Mouse (Mus musculus) CH12F3 (cell line): Measurements from ENCODE around the gene Gm4559.
"Not testable (repeated sequence)": the region's sequence is repeated elsewhere in the genome, so short reads cannot be mapped to it uniquely, and the experiment has no call there.

Experiments used
- in situ Hi-C: fragments of 300-500 bp; cut with MboI; formaldehyde crosslinking; loops from 2 replicates; pipeline ENCODE4 v1.14.3; 2020; ENCODE audit warnings: low sequenced_read_pairs

Gene Gm4559

GRCm38 (mm10) chr7:142279291-142279690 lies 5.1 kb upstream of the Gm4559 start:
- in situ Hi-C loops = not testable (repeated sequence)

GRCm38 (mm10) chr7:142278183-142278582 lies 4.0 kb upstream of the Gm4559 start:
- in situ Hi-C loops = not testable (repeated sequence)

DNA sequence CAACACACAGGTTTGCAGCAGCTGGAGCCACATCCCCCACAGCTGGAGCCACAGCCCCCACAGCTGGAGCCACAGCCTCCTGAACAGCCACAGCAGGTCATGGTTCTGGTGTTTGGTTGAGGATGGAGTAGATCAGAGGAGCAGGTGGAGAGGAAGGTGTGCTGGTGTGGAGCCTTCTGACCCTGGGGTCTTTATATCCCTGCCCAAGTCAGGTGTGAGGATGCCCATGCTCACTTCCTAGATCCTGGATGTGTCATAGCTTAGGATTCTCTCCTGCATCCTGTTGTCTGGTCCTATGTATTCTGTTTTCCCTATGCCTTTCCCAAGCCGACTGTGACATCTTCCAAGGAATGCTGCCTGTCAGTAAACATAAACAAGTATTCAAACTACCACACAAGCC lies 15.9 kb downstream of the Gm4559 start, which contains the start of gene Gm2431:
Gene Gm2431 (minus strand): TSS at position 101 of the 400 bp plus-strand sequence.
- in situ Hi-C loops = not testable (repeated sequence)

DNA sequence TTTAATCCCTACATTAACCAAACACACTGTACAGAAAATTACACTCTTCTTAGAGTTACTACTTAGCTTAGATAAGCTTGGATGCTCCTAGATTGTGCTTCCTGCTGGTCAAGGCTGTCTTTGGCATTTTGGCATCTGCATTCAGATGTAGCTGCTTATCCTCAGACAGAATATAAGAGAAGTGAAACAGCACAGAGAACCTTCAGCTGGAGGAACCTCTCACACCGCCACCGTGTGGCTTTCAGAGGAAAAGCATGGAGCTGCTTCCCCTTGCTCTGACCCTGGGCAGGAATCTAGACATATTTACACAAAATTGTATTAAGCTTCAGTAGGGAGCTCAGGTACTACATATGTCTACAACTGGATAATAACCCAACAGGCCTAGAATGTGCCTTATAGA lies 18.6 kb downstream of the Gm4559 start:
- in situ Hi-C loops = no loop called here

- in situ Hi-C loops = no loop called here
Observed at GRCm38 (mm10) chr7:142249824-142250223, 24.3 kb downstream of the Gm4559 start.

GRCm38 (mm10) chr7:142240978-142241377 lies 33.2 kb downstream of the Gm4559 start, which contains the start of gene Gm40460:
TSS of gene Gm40460 (minus strand) at chr7:142241078.
- in situ Hi-C loops = no loop called here

GRCm38 (mm10) chr7:142231540-142231939 lies 42.6 kb downstream of the Gm4559 start:
- in situ Hi-C loops = no loop called here

- in situ Hi-C loops = not testable (repeated sequence)
Observed at GRCm38 (mm10) chr7:142229871-142230270, 44.3 kb downstream of the Gm4559 start, which contains the start of gene Krtap5-5. TSS of gene Krtap5-5 (minus strand) at chr7:142229971.

GRCm38 (mm10) chr7:142224518-142224917 lies 49.6 kb downstream of the Gm4559 start:
- in situ Hi-C loops = no loop called here
